Mouse (Mus musculus): Measurements from ENCODE around the gene Nyx. TPM values are rescaled to one million over a fixed set of nuclear protein-coding genes. Genes with fewer than 3 reads are reported as not detected.

Gene Nyx
- polyA plus RNA-seq, 1 experiment from 2014 or later = 0.03 TPM

DNA sequence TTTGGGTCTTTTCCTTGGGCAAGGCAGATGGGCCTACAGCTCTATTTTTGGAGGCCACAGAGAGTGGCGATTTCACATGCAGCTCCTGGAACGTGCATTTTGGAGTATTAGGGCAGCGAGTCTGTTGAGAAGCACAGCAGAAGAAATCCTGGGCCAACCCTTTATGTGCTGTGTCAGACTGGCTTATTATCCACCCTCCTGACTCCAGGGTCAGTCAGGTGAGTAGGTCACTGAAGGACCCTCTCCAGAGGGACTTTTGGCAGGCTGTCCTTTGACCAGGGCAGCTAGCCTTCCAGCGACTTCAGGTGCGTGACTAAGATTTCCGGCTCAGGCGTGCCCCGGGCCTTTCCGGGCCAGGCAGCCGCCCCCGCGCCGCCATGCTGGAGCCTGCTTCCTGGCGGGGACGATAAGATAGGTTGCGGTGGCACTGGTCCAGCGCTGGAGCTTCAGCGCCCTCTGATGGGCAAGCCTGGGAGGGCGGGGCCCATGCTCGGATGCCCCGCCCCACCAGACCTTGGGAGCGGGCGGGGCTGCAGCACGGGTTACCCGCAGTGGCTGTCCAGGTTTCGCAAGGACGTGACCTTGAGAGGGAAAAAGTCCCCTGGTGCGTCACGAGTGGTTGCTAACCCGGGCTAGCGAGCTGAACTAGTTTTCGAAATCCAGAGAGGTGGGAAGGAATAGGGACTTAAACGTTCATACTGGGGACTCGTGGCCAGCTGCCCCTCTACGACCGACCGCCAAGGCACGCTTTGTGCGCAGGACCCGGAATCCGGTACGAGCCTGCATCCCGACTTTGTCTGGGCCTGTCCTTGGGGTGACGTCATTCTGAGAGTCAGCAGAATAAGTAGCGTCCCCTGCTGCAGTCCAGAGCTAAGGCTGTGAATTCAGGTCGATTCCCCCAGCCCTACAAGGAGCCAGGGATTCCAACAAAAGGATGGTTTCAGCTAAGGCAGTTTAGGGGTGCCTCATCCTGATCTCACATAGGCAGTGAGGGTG lies 4.3 kb upstream of the Nyx start:
- Histone ChIP-seq H3K27ac (peak overlapping the region; percentile 66), H3K4me3 (replicated peaks; ENCODE audit: low read depth, low read length) (peak overlapping the region; percentile 26), H3K27me3 (ENCODE audit: insufficient read depth, low read length) (no peaks in the 10 kb centered on the region), H3K4me1 (replicated peaks; ENCODE audit: insufficient read depth, low read length) (no peaks in the 10 kb centered on the region), H3K9me3 (replicated peaks; ENCODE audit: low read length) (no peaks in the 10 kb centered on the region), H3K36me3 (ENCODE audit: insufficient read depth, low read length) (no peaks in the 10 kb centered on the region), H3K4me2 (ENCODE audit: low read length) (peak overlapping the region; percentile 45), H3K9ac (ENCODE audit: low read depth, low read length) (peak overlapping the region; percentile 47; the same call in 1 of the 2 replicates)
- peak; percentile 83 for TF ChIP-seq CTCF (IDR thresholded peaks at IDR 0.05; ENCODE audit: low read depth)
- WGBS = 21% methylated on average over 44 of the region's 46 CpGs
- peak; percentile 96 for ATAC-seq (replicated peaks; ENCODE audit: low FRiP score, low read depth)
- peak; percentile 88 for DNase-seq (ENCODE audit: low spot score)

- TF ChIP-seq CTCF (IDR thresholded peaks at IDR 0.05; ENCODE audit: low read depth) = no peak
- Histone ChIP-seq H3K4me3 (replicated peaks; ENCODE audit: low read depth, low read length) (no peak overlapping the region), H3K9me3 (replicated peaks; ENCODE audit: low read length) (no peaks in the 10 kb centered on the region), H3K4me1 (replicated peaks; ENCODE audit: insufficient read depth, low read length) (no peaks in the 10 kb centered on the region), H3K4me2 (ENCODE audit: low read length) (no peak overlapping the region), H3K9ac (ENCODE audit: low read depth, low read length) (no peak overlapping the region), H3K27ac (no peak overlapping the region), H3K36me3 (ENCODE audit: insufficient read depth, low read length) (no peaks in the 10 kb centered on the region), H3K27me3 (ENCODE audit: insufficient read depth, low read length) (no peaks in the 10 kb centered on the region)
- no peak for DNase-seq (ENCODE audit: low spot score)
- no peak for ATAC-seq (replicated peaks; ENCODE audit: low FRiP score, low read depth)
- WGBS = 83% methylated on average over 2 of the region's 2 CpGs
These were observed 2.9 kb upstream of the Nyx start for GRCm38 (mm10) chrX:13462982-13463517.

- Histone ChIP-seq H3K27me3 (ENCODE audit: insufficient read depth, low read length) (no peaks in the 10 kb centered on the region), H3K36me3 (ENCODE audit: insufficient read depth, low read length) (no peaks in the 10 kb centered on the region), H3K27ac (no peak overlapping the region), H3K4me1 (replicated peaks; ENCODE audit: insufficient read depth, low read length) (no peaks in the 10 kb centered on the region), H3K4me3 (replicated peaks; ENCODE audit: low read depth, low read length) (no peak overlapping the region), H3K9me3 (replicated peaks; ENCODE audit: low read length) (no peaks in the 10 kb centered on the region), H3K4me2 (ENCODE audit: low read length) (no peak overlapping the region), H3K9ac (ENCODE audit: low read depth, low read length) (no peak overlapping the region)
- no peak for TF ChIP-seq CTCF (IDR thresholded peaks at IDR 0.05; ENCODE audit: low read depth)
- ATAC-seq (replicated peaks; ENCODE audit: low FRiP score, low read depth) (no peak), DNase-seq (ENCODE audit: low spot score) (peak; percentile 3)
- 67% methylated on average over 2 of the region's 2 CpGs for WGBS
These were observed 771 bp downstream of the Nyx start for GRCm38 (mm10) chrX:13466681-13467080.

DNA sequence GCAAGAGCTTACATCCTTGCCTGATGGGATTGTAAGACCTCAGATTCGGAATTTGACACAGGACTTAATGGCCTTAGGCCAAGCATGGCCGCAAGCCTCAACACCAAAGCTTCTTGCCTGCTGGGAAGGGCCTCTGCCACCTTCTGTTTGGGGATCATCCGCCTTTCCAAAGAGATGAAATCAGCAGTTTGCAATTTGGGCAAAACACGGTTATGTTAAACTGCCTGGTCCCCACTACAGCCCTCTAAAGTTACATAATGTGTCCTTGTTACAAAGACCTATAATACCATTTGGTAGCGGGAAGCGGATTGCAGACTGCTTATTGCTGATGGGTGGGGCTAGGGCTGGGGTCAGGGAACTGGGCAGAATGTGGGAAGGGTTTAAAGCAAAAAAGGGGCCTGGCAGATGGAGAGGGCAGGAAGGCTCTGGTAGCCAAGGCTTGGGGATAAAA lies 1.2 kb downstream of the Nyx start:
- no peaks in the 10 kb centered on the region for H3K27me3 ChIP-seq (ENCODE audit: insufficient read depth, low read length)
- H3K4me2 ChIP-seq (ENCODE audit: low read length) = no peak overlapping the region
- H3K36me3 ChIP-seq (ENCODE audit: insufficient read depth, low read length) = no peaks in the 10 kb centered on the region
- no peak for DNase-seq (ENCODE audit: low spot score)
- TF ChIP-seq CTCF (IDR thresholded peaks at IDR 0.05; ENCODE audit: low read depth) = no peak
- ATAC-seq (replicated peaks; ENCODE audit: low FRiP score, low read depth) = no peak
- H3K9ac ChIP-seq (ENCODE audit: low read depth, low read length) = no peak overlapping the region
- WGBS = 76% methylated on average over 6 of the region's 6 CpGs
- H3K4me3 ChIP-seq (replicated peaks; ENCODE audit: low read depth, low read length) = no peak overlapping the region
- no peak overlapping the region for H3K27ac ChIP-seq
- no peaks in the 10 kb centered on the region for H3K9me3 ChIP-seq (replicated peaks; ENCODE audit: low read length)
- no peaks in the 10 kb centered on the region for H3K4me1 ChIP-seq (replicated peaks; ENCODE audit: insufficient read depth, low read length)

GRCm38 (mm10) chrX:13469160-13470116 lies 3.5 kb downstream of the Nyx start:
- Histone ChIP-seq H3K36me3 (ENCODE audit: insufficient read depth, low read length) (no peaks in the 10 kb centered on the region), H3K4me3 (replicated peaks; ENCODE audit: low read depth, low read length) (no peak overlapping the region), H3K4me2 (ENCODE audit: low read length) (no peak overlapping the region), H3K27me3 (ENCODE audit: insufficient read depth, low read length) (no peaks in the 10 kb centered on the region), H3K4me1 (replicated peaks; ENCODE audit: insufficient read depth, low read length) (no peaks in the 10 kb centered on the region), H3K27ac (no peak overlapping the region), H3K9ac (ENCODE audit: low read depth, low read length) (no peak overlapping the region), H3K9me3 (replicated peaks; ENCODE audit: low read length) (no peaks in the 10 kb centered on the region)
- no peak; the same call in 1 of the 2 replicates for ATAC-seq (replicated peaks; ENCODE audit: low FRiP score, low read depth)
- WGBS = 62% methylated on average over 9 of the region's 9 CpGs
- TF ChIP-seq CTCF (IDR thresholded peaks at IDR 0.05; ENCODE audit: low read depth) = no peak
- DNase-seq (ENCODE audit: low spot score) = peak; percentile 54

DNA sequence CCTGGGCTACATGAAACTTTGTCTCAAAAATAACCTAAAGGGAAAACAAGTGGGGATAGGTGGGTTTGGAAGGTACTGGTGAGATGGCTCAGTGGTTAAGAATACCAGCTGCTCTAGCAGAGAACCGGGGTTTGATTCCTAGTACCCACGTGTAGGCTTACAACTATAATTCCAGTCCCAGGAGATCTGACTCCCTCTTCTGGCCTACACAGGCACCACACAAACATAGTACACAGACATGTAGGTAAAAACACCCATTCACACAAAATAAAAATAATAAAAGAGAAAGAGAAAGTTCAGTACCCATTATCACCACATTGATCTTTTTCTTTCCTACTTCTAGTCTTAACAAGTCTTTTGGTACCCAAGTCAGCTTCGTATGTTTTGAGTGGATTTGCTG lies 6.0 kb downstream of the Nyx start:
- no peak for ATAC-seq (replicated peaks; ENCODE audit: low FRiP score, low read depth)
- no peaks in the 10 kb centered on the region for H3K27me3 ChIP-seq (ENCODE audit: insufficient read depth, low read length)
- H3K36me3 ChIP-seq (ENCODE audit: insufficient read depth, low read length) = no peaks in the 10 kb centered on the region
- no peaks in the 10 kb centered on the region for H3K4me1 ChIP-seq (replicated peaks; ENCODE audit: insufficient read depth, low read length)
- H3K9me3 ChIP-seq (replicated peaks; ENCODE audit: low read length) = no peaks in the 10 kb centered on the region
- H3K9ac ChIP-seq (ENCODE audit: low read depth, low read length) = no peak overlapping the region
- H3K4me2 ChIP-seq (ENCODE audit: low read length) = no peak overlapping the region
- H3K4me3 ChIP-seq (replicated peaks; ENCODE audit: low read depth, low read length) = no peak overlapping the region
- no peak for TF ChIP-seq CTCF (IDR thresholded peaks at IDR 0.05; ENCODE audit: low read depth)
- DNase-seq (ENCODE audit: low spot score) = no peak
- 85% methylated on average over 3 of the region's 3 CpGs for WGBS
- no peak overlapping the region for H3K27ac ChIP-seq

Measured in kidney, postnatal 0 days (tissue).